Mouse (Mus musculus) C2C12 (cell line): ENCODE measurements around the gene Tspan3. TPM values are rescaled to one million over a fixed set of nuclear protein-coding genes. Genes with fewer than 3 reads are reported as not detected.

Experiments used
- H3K27me3 ChIP-seq: one replicate; pipeline ENCODE4 v1.6.1; 2011; ENCODE audit not compliant: control insufficient read depth, insufficient read depth, insufficient read length
- H3K36me3 ChIP-seq: one replicate; pipeline ENCODE4 v1.6.1; 2011; ENCODE audit not compliant: control insufficient read depth, insufficient read depth
- H3K4me3 ChIP-seq: one replicate; pipeline ENCODE4 v1.5.1; 2011; ENCODE audit warnings: mild to moderate bottlenecking, control low read depth; ENCODE audit not compliant: poor library complexity, insufficient read depth, severe bottlenecking
- H3K79me2 ChIP-seq: one replicate; pipeline ENCODE4 v1.6.1; 2011; ENCODE audit not compliant: control insufficient read depth, insufficient read depth
- H3K79me3 ChIP-seq: one replicate; pipeline ENCODE4 v1.6.1; 2011; ENCODE audit warnings: low read depth, control low read depth
- H3ac ChIP-seq: one replicate; pipeline ENCODE3; 2011; ENCODE audit warnings: low read depth; ENCODE audit not compliant: control insufficient read depth, insufficient read length
- CEBPB ChIP-seq: IDR thresholded peaks from one replicate; pipeline ENCODE4 v1.6.1; 2011; ENCODE audit warnings: low read depth, mild to moderate bottlenecking, control low read depth, moderate library complexity
- CTCF ChIP-seq: IDR thresholded peaks from one replicate; pipeline ENCODE4 v1.5.1; 2011; ENCODE audit not compliant: control insufficient read depth, insufficient read depth, insufficient read length
- FOSL1 ChIP-seq: IDR thresholded peaks from one replicate; pipeline ENCODE4 v1.8.0; 2011; ENCODE audit warnings: mild to moderate bottlenecking, low read length; ENCODE audit not compliant: poor library complexity, insufficient read depth, severe bottlenecking
- MAX ChIP-seq: IDR thresholded peaks from one replicate; pipeline ENCODE4 v1.6.1; 2011; ENCODE audit warnings: mild to moderate bottlenecking, control low read depth
- MYOD1 ChIP-seq: IDR thresholded peaks from one replicate; pipeline ENCODE4 v1.6.1; 2011; ENCODE audit warnings: low read depth; ENCODE audit not compliant: control insufficient read depth, insufficient read length
- MYOG ChIP-seq: IDR thresholded peaks from one replicate; pipeline ENCODE4 v1.6.1; 2011; ENCODE audit not compliant: control insufficient read depth, insufficient read length; ENCODE audit errors: extremely low read depth
- USF1 ChIP-seq: IDR thresholded peaks from one replicate; pipeline ENCODE4 v1.6.1; 2011; ENCODE audit warnings: low read depth, mild to moderate bottlenecking, control low read depth, moderate library complexity
- long read RNA-seq, 2 experiments: library from polyadenylated mRNA; unstranded; transcript quantifications; one replicate each; pipeline ENCODE4 v2.0.0; 2019 to 2020
- polyA plus RNA-seq: library from polyadenylated mRNA; unstranded; fragments of >200 nt; fragmentation: generic; extraction: Trizol; gene quantifications from one replicate; pipeline ENCODE4 v1.2.1, GENCODE M21; 2012; ENCODE audit warnings: missing spikeins

Tspan3 gene
- polyA plus RNA-seq, result 60.6 TPM
- long read RNA-seq, experiment 1, transcript Tspan3-201 (7 exons, 1,716 nt), result major isoform, 217 of 231 reads
- long read RNA-seq, experiment 1, partial matches to known transcripts, result 11 of 231 reads
- long read RNA-seq, experiment 1, other reads (novel, unspliced or antisense), result 3 of 231 reads
- long read RNA-seq, experiment 2, transcript Tspan3-201 (7 exons, 1,716 nt), result major isoform, 746 of 756 reads
- long read RNA-seq, experiment 2, partial matches to known transcripts, result 3 of 756 reads
- long read RNA-seq, experiment 2, other reads (novel, unspliced or antisense), result 7 of 756 reads

- peaks cover 5% of the 10 kb centered on the region for H3K27me3 ChIP-seq
- H3ac ChIP-seq, result no peak within 1 kb of the TSS
- no peaks in the 10 kb centered on the region for H3K36me3 ChIP-seq
- peaks cover 4% of the 10 kb centered on the region for H3K79me2 ChIP-seq
- TF ChIP-seq MYOG (no peak), MYOD1 (no peak), CTCF (no peak)
- no peaks in the 10 kb centered on the region for H3K79me3 ChIP-seq
- H3K4me3 ChIP-seq, result no peak within 1 kb of the TSS
Measured at GRCm38 (mm10) chr9:56165377-56165776, at the start of gene Tspan3. Gene Tspan3, minus strand, starts transcription at chr9:56165477.

DNA sequence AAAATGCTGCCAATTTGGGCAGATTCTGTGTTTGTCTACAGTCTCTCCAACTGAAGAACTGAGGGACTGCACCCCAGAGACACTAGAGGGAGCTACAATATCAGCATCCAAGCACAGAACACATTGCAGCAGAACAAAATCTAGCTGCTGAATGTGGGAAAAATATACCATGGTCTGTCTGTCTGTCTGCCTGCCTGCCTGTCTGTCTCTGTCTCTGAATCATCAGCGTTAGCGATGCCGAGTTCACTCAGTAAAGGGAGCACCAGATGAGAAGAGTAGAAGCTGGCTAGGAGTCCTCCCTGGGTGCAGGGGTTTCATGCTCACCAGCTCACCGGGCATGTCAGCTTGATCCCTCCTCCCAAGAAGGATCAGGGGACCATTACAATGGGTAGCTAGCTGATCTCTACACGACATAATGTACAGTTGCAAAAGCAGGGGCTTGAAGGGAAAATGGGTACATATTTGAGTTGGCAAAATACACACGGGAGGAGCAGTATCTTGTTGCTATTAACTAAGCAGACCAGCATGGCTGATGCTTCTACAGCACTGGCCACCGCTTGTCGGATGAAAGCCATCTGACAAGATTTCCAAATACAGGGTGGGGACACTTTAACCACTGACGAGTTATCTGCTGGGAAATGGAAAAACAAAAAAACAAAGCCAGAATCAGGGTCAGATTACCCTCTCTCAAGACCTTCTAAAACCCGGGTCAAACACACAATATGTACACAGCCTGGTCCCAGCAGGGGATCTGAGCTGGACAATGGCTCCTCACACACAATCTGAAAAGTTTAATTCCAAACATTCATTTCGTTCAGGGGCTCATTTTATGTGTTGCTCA lies 48.4 kb upstream of the Tspan3 start:
- no peak overlapping the region for H3K4me3 ChIP-seq
- TF ChIP-seq MYOD1, result no peak
- TF ChIP-seq CTCF, result peak; percentile 36
- no peaks in the 10 kb centered on the region for H3K27me3 ChIP-seq
- H3K79me3 ChIP-seq, result no peaks in the 10 kb centered on the region
- H3K36me3 ChIP-seq, result peaks cover 5% of the 10 kb centered on the region
- H3K79me2 ChIP-seq, result no peaks in the 10 kb centered on the region
- no peak overlapping the region for H3ac ChIP-seq

GRCm38 (mm10) chr9:56208817-56209216 lies 43.5 kb upstream of the Tspan3 start:
- no peak overlapping the region for H3ac ChIP-seq
- no peaks in the 10 kb centered on the region for H3K79me2 ChIP-seq
- peaks cover 13% of the 10 kb centered on the region for H3K36me3 ChIP-seq
- H3K27me3 ChIP-seq, result no peaks in the 10 kb centered on the region
- H3K79me3 ChIP-seq, result no peaks in the 10 kb centered on the region
- H3K4me3 ChIP-seq, result no peak overlapping the region
- TF ChIP-seq CTCF (no peak), USF1 (peak; percentile 18)

DNA sequence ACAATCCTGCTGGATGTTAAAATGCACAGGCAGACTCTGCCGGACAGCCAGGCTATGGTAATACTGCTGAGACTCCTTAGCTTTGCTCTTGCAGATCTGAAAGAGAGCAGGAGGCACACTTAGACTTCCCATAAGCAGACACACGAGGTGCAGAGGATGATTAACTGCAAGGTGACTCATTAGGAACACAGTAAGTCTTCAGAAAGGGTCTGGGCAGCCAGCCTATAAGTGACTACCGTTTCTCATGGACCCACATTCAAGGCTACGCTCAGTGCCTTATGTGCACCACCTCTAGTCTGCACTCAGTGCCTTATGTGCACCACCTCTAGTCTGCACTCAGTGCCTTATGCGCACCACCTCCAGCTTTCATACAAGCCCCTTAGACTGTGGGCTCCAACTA lies 42.2 kb upstream of the Tspan3 start:
- Histone ChIP-seq H3K79me2 (no peaks in the 10 kb centered on the region), H3ac (no peak overlapping the region), H3K4me3 (no peak overlapping the region), H3K36me3 (peaks cover 13% of the 10 kb centered on the region), H3K27me3 (no peaks in the 10 kb centered on the region), H3K79me3 (no peaks in the 10 kb centered on the region)
- no peak for TF ChIP-seq MAX
- TF ChIP-seq CEBPB, result no peak
- no peak for TF ChIP-seq FOSL1
- no peak for TF ChIP-seq MYOD1
- no peak for TF ChIP-seq MYOG
- no peak for TF ChIP-seq USF1
- TF ChIP-seq CTCF, result no peak

GRCm38 (mm10) chr9:56207083-56207482 lies 41.8 kb upstream of the Tspan3 start:
- Histone ChIP-seq H3K4me3 (no peak overlapping the region), H3K27me3 (no peaks in the 10 kb centered on the region), H3K79me3 (no peaks in the 10 kb centered on the region), H3K36me3 (peaks cover 13% of the 10 kb centered on the region), H3ac (no peak overlapping the region), H3K79me2 (no peaks in the 10 kb centered on the region)
- TF ChIP-seq USF1 (no peak), CEBPB (no peak), MAX (no peak), CTCF (no peak), MYOD1 (no peak), FOSL1 (no peak), MYOG (no peak)

DNA sequence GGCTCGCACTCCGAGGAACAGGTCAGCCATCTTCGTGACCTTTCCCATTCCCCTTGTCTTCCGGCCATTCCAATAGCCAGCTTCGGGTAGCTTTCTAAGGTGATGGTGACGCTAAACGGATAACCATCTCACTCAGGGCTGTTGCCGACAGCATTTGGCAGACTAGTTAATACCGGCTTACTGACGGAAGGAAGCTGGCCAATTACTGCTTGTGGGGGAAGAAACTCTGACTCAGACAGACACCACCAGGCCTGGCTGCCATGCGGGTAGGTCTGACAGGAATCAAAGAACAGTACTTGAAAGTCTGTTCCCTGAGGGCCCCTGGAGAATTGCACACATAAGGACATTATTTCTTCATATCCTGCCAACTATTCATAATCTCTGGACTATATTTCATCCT lies 40.1 kb upstream of the Tspan3 start:
- Histone ChIP-seq H3K36me3 (peaks cover 13% of the 10 kb centered on the region), H3K4me3 (no peak overlapping the region), H3ac (no peak overlapping the region), H3K27me3 (no peaks in the 10 kb centered on the region), H3K79me2 (no peaks in the 10 kb centered on the region), H3K79me3 (no peaks in the 10 kb centered on the region)
- TF ChIP-seq CEBPB (no peak), USF1 (no peak), MAX (no peak), FOSL1 (no peak), MYOD1 (no peak), CTCF (no peak), MYOG (no peak)
